In genomic region chr6:17082800-17083199, GRCm38 (mm10) we compare ENCODE assay signal across 14 mouse cellular contexts.
"Had no signal": no experiment of that assay in that cellular context is flagged by ENCODE, and none has a peak within 500 bp of the region (broad histone marks: within the 10 kb centered on the region; RNA-seq: fewer than 3 reads in every experiment).

No protein-coding gene starts in this region.

- H3K4me3 ChIP-seq: liver, embryonic 15.5 days; megakaryocyte, embryonic 14.5 days; midbrain, embryonic 12.5 days; neural tube, embryonic 13.5 days; stomach, embryonic 15.5 days had no signal

- H3K27ac ChIP-seq: liver, embryonic 15.5 days; macrophage; midbrain, embryonic 12.5 days; neural tube, embryonic 13.5 days; stomach, embryonic 15.5 days had no signal

- H3K9ac ChIP-seq: liver, embryonic 15.5 days; midbrain, embryonic 12.5 days; neural tube, embryonic 13.5 days; stomach, embryonic 15.5 days had no signal

- H3K9me3 ChIP-seq: liver, embryonic 15.5 days; megakaryocyte, embryonic 14.5 days; midbrain, embryonic 12.5 days; neural tube, embryonic 13.5 days; stomach, embryonic 15.5 days had no signal

- H3K27me3 ChIP-seq: liver, embryonic 15.5 days; megakaryocyte, embryonic 14.5 days; midbrain, embryonic 12.5 days; neural tube, embryonic 13.5 days; stomach, embryonic 15.5 days had no signal

- H3K36me3 ChIP-seq: liver, embryonic 15.5 days; midbrain, embryonic 12.5 days; neural tube, embryonic 13.5 days; stomach, embryonic 15.5 days had no signal

- H3K4me2 ChIP-seq: liver, embryonic 11.5 days; liver, embryonic 15.5 days; midbrain, embryonic 12.5 days; neural tube, embryonic 13.5 days; stomach, embryonic 15.5 days had no signal

- H3K4me1 ChIP-seq: liver, embryonic 15.5 days had no signal

- ATAC-seq: lung, postnatal 0 days; midbrain, embryonic 16.5 days had no signal

- DNase-seq: kidney, adult 18-20 months; kidney, postnatal 10 days; right cerebral cortex, postnatal 14 days; thymus, adult 2 months; thymus, postnatal 25 days had no signal
